Mouse (Mus musculus): ENCODE data around the gene Arid1b. TPM values are rescaled to one million over a fixed set of nuclear protein-coding genes. Genes with fewer than 3 reads are reported as not detected.

Gene Arid1b
- polyA plus RNA-seq, 1 experiment: 59.4 TPM

- TF ChIP-seq POLR2A (IDR thresholded peaks at IDR 0.05; ENCODE audit: low read depth, low read length) (no peak), CTCF (IDR thresholded peaks at IDR 0.05; ENCODE audit: extremely low read depth, insufficient read length, insufficient replicate concordance, low read depth, low read length) (no peak)
- H3K4me1 ChIP-seq (ENCODE audit: control insufficient read depth, insufficient read depth, insufficient read length, low read length): no peaks in the 10 kb centered on the region
Measured at GRCm38 (mm10) chr17:5039826-5040225, 45.7 kb downstream of the Arid1b start.

GRCm38 (mm10) chr17:5043871-5044270 is 49.7 kb downstream of the Arid1b start:
- H3K4me1 ChIP-seq (ENCODE audit: control insufficient read depth, insufficient read depth, insufficient read length, low read length): peaks cover 5% of the 10 kb centered on the region; the same call in 1 of the 2 replicates
- TF ChIP-seq POLR2A (IDR thresholded peaks at IDR 0.05; ENCODE audit: low read depth, low read length) (no peak), CTCF (IDR thresholded peaks at IDR 0.05; ENCODE audit: extremely low read depth, insufficient read length, insufficient replicate concordance, low read depth, low read length) (no peak)
- H3K36me3 ChIP-seq (ENCODE audit: control insufficient read depth, insufficient read depth, low read length): peaks cover 13% of the 10 kb centered on the region; the same call in 1 of the 2 replicates
- H3K4me3 ChIP-seq (ENCODE audit: low read depth, low read length): no peak overlapping the region
- no peaks in the 10 kb centered on the region for H3K27me3 ChIP-seq (ENCODE audit: control insufficient read depth, insufficient read depth, low read length)
- H3K27ac ChIP-seq (ENCODE audit: insufficient read depth, low read depth, low read length): no peak overlapping the region
- 92% methylated on average over 7 of the region's 7 CpGs for WGBS

More at GRCm38 (mm10) chr17:5039826-5040225, 45.7 kb downstream of the Arid1b start:
- whole genome bisulfite sequencing: 83% methylated on average over 2 of the region's 2 CpGs
- H3K27ac ChIP-seq (ENCODE audit: insufficient read depth, low read depth, low read length): no peak overlapping the region
- H3K27me3 ChIP-seq (ENCODE audit: control insufficient read depth, insufficient read depth, low read length): no peaks in the 10 kb centered on the region
- H3K4me3 ChIP-seq (ENCODE audit: low read depth, low read length): no peak overlapping the region
- H3K36me3 ChIP-seq (ENCODE audit: control insufficient read depth, insufficient read depth, low read length): peaks cover 13% of the 10 kb centered on the region; the same call in 1 of the 2 replicates

- Histone ChIP-seq H3K4me1 (ENCODE audit: control insufficient read depth, insufficient read depth, insufficient read length, low read length) (peaks cover 5% of the 10 kb centered on the region; the same call in 1 of the 2 replicates), H3K4me3 (ENCODE audit: low read depth, low read length) (no peak overlapping the region), H3K27ac (ENCODE audit: insufficient read depth, low read depth, low read length) (no peak overlapping the region), H3K36me3 (ENCODE audit: control insufficient read depth, insufficient read depth, low read length) (peaks cover 15% of the 10 kb centered on the region; the same call in 1 of the 2 replicates), H3K27me3 (ENCODE audit: control insufficient read depth, insufficient read depth, low read length) (no peaks in the 10 kb centered on the region)
- no peak for TF ChIP-seq POLR2A (IDR thresholded peaks at IDR 0.05; ENCODE audit: low read depth, low read length)
- no peak for TF ChIP-seq CTCF (IDR thresholded peaks at IDR 0.05; ENCODE audit: extremely low read depth, insufficient read length, insufficient replicate concordance, low read depth, low read length)
- 77% methylated on average over 5 of the region's 5 CpGs for WGBS
Measured at GRCm38 (mm10) chr17:5045613-5046012, 51.5 kb downstream of the Arid1b start.

- peaks cover 4% of the 10 kb centered on the region; the same call in 1 of the 2 replicates for H3K36me3 ChIP-seq (ENCODE audit: control insufficient read depth, insufficient read depth, low read length)
- peaks cover 12% of the 10 kb centered on the region; the same call in 1 of the 2 replicates for H3K4me1 ChIP-seq (ENCODE audit: control insufficient read depth, insufficient read depth, insufficient read length, low read length)
- no peak overlapping the region for H3K4me3 ChIP-seq (ENCODE audit: low read depth, low read length)
- WGBS: 78% methylated on average over 4 of the region's 4 CpGs
- H3K27ac ChIP-seq (ENCODE audit: insufficient read depth, low read depth, low read length): no peak overlapping the region
- H3K27me3 ChIP-seq (ENCODE audit: control insufficient read depth, insufficient read depth, low read length): no peaks in the 10 kb centered on the region
- TF ChIP-seq CTCF (IDR thresholded peaks at IDR 0.05; ENCODE audit: extremely low read depth, insufficient read length, insufficient replicate concordance, low read depth, low read length): no peak
- TF ChIP-seq POLR2A (IDR thresholded peaks at IDR 0.05; ENCODE audit: low read depth, low read length): no peak
Measured at GRCm38 (mm10) chr17:5047373-5047772, 53.2 kb downstream of the Arid1b start.

GRCm38 (mm10) chr17:5050266-5050665 is 56.1 kb downstream of the Arid1b start:
- Histone ChIP-seq H3K27ac (ENCODE audit: insufficient read depth, low read depth, low read length) (no peak overlapping the region), H3K27me3 (ENCODE audit: control insufficient read depth, insufficient read depth, low read length) (no peaks in the 10 kb centered on the region)
- 69% methylated on average over 8 of the region's 8 CpGs for whole genome bisulfite sequencing

GRCm38 (mm10) chr17:5050970-5051530 is 56.9 kb downstream of the Arid1b start:
- H3K36me3 ChIP-seq (ENCODE audit: control insufficient read depth, insufficient read depth, low read length): peaks cover 6% of the 10 kb centered on the region; the same call in 1 of the 2 replicates
- H3K27ac ChIP-seq (ENCODE audit: insufficient read depth, low read depth, low read length): no peak overlapping the region
- H3K4me3 ChIP-seq (ENCODE audit: low read depth, low read length): no peak overlapping the region
- H3K4me1 ChIP-seq (ENCODE audit: control insufficient read depth, insufficient read depth, insufficient read length, low read length): peaks cover 18% of the 10 kb centered on the region
- no peaks in the 10 kb centered on the region for H3K27me3 ChIP-seq (ENCODE audit: control insufficient read depth, insufficient read depth, low read length)
- TF ChIP-seq CTCF (IDR thresholded peaks at IDR 0.05; ENCODE audit: extremely low read depth, insufficient read length, insufficient replicate concordance, low read depth, low read length) (no peak), POLR2A (IDR thresholded peaks at IDR 0.05; ENCODE audit: low read depth, low read length) (no peak)
- WGBS: 82% methylated on average over 7 of the region's 7 CpGs

More at GRCm38 (mm10) chr17:5050266-5050665, 56.1 kb downstream of the Arid1b start:
- TF ChIP-seq CTCF (IDR thresholded peaks at IDR 0.05; ENCODE audit: extremely low read depth, insufficient read length, insufficient replicate concordance, low read depth, low read length) (no peak), POLR2A (IDR thresholded peaks at IDR 0.05; ENCODE audit: low read depth, low read length) (no peak)
- Histone ChIP-seq H3K4me1 (ENCODE audit: control insufficient read depth, insufficient read depth, insufficient read length, low read length) (peaks cover 18% of the 10 kb centered on the region), H3K36me3 (ENCODE audit: control insufficient read depth, insufficient read depth, low read length) (peaks cover 6% of the 10 kb centered on the region; the same call in 1 of the 2 replicates), H3K4me3 (ENCODE audit: low read depth, low read length) (no peak overlapping the region)

GRCm38 (mm10) chr17:5052091-5052799 is 58.1 kb downstream of the Arid1b start:
- H3K27me3 ChIP-seq (ENCODE audit: control insufficient read depth, insufficient read depth, low read length): no peaks in the 10 kb centered on the region
- H3K36me3 ChIP-seq (ENCODE audit: control insufficient read depth, insufficient read depth, low read length): peaks cover 6% of the 10 kb centered on the region; the same call in 1 of the 2 replicates
- H3K27ac ChIP-seq (ENCODE audit: insufficient read depth, low read depth, low read length): no peak overlapping the region
- TF ChIP-seq CTCF (IDR thresholded peaks at IDR 0.05; ENCODE audit: extremely low read depth, insufficient read length, insufficient replicate concordance, low read depth, low read length) (no peak), POLR2A (IDR thresholded peaks at IDR 0.05; ENCODE audit: low read depth, low read length) (no peak)
- peaks cover 20% of the 10 kb centered on the region for H3K4me1 ChIP-seq (ENCODE audit: control insufficient read depth, insufficient read depth, insufficient read length, low read length)
- H3K4me3 ChIP-seq (ENCODE audit: low read depth, low read length): no peak overlapping the region
- WGBS: 79% methylated on average over 10 of the region's 10 CpGs

All from small intestine, adult 2 months (tissue).